Mouse (Mus musculus) olfactory bulb, adult 2 months (tissue): ENCODE data around the gene Ascc1.

Experiments
- CTCF ChIP-seq: fragments of 200-500 bp; IDR thresholded peaks from 2 replicates; pipeline ENCODE4 v1.5.1; 2012; ENCODE audit warnings: low read depth, mild to moderate bottlenecking, low read length, moderate library complexity; ENCODE audit not compliant: insufficient read depth
- POLR2A ChIP-seq: fragments of 200-500 bp; IDR thresholded peaks from 2 replicates; pipeline ENCODE4 v1.6.1; 2012; ENCODE audit warnings: mild to moderate bottlenecking, low read depth, low read length, moderate library complexity; ENCODE audit not compliant: insufficient read depth

GRCm38 (mm10) chr10:60106531-60107186 lies 104.1 kb downstream of the Ascc1 start:
- TF ChIP-seq CTCF, result no peak
- TF ChIP-seq POLR2A, result 0 out of 2 replicates have a peak, but pooled peaks have one; percentile 2
